Mouse (Mus musculus) G1E (cell line): ENCODE results near the gene Cebpe.

Experiments
- CTCF ChIP-seq: IDR thresholded peaks from 2 replicates; pipeline ENCODE4 v1.5.1; 2012; ENCODE audit warnings: low read depth, low read length, inconsistent platforms, mixed read lengths
- GATA1 ChIP-seq: IDR thresholded peaks from 2 replicates; pipeline ENCODE4 v1.6.1; 2012; ENCODE audit warnings: borderline replicate concordance, low read length, inconsistent platforms, mixed read lengths

- TF ChIP-seq GATA1 (no peak), CTCF (no peak)
These were observed 35.7 kb downstream of the Cebpe start for GRCm38 (mm10) chr14:54676290-54676689.
